Mouse (Mus musculus): ENCODE results near the gene Tgfbr3.

The Tgfbr3 gene

DNA sequence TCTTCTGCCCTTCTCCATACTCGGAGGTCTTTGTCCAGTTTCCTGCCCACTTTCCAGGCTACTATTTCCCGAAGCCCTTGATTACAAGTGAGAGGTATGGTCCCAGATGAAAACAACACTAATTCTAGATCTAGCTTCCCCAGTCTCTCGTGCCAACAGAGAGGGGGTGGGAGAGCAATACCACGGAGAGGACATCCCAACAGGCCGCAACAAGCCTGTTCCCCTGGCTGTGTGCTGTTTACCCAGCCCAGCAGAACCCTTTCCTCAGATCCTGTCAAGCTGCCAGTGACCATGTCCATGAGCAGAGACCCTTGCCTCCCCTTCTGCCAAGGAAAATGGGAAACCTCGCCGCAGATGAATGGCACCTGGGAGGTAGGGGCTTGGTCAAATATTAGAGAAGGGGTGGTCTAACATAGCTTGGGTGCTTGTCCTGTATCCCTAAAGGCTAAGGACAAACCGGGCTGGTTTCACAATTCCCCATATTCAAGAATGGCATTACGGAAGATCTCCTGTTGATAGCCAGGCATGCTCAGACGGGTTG lies 77.5 kb downstream of the Tgfbr3 start:
- DNase-seq (ENCODE audit: low spot score in 2 of 2): no peak

GRCm38 (mm10) chr5:107210040-107210439 lies 79.4 kb downstream of the Tgfbr3 start:
- no peak for DNase-seq (ENCODE audit: low spot score in 2 of 2)

GRCm38 (mm10) chr5:107207911-107208310 lies 81.5 kb downstream of the Tgfbr3 start:
- DNase-seq (ENCODE audit: low spot score in 2 of 2): no peak

GRCm38 (mm10) chr5:107204306-107204705 lies 85.1 kb downstream of the Tgfbr3 start:
- no peak for DNase-seq (ENCODE audit: low spot score in 2 of 2)

DNA sequence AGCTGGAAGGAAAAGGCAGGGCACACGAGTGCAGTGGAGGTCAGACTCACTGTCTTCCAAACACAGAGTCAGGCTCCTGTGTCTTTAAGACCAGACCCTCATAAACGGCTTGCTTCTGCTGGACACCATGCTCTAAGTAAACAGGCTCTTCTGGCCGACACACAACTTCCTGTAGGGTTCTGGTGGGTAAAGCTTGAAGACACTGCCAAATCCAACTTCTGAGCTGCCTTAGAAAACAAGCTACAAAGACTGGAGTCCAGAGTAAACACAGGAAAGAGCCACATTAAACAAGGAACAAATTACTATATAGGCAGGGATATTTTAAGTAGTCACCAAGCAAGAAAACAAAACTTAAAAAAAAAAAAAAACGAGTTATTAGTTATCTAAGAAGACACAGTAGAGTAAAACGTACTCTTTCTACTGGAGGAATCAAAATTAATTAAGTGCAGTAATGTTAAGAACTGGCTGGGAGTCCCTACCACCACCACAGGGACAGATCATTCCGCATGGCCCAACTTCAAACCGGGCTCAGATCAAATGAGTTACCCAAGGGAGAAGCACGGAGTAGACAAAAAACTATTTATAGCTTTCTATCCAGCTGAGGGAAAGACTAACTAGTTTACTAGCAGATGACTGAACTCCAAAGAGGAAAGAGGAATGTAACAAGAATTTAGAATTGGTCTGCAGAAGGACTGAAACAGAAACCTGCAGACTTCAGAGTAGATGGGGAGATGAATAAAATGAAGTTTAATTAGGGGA lies 86.4 kb downstream of the Tgfbr3 start:
- no peak for DNase-seq (ENCODE audit: low spot score in 2 of 2)

GRCm38 (mm10) chr5:107201509-107202182 lies 87.8 kb downstream of the Tgfbr3 start:
- no peak for DNase-seq (ENCODE audit: low spot score in 2 of 2)

DNA sequence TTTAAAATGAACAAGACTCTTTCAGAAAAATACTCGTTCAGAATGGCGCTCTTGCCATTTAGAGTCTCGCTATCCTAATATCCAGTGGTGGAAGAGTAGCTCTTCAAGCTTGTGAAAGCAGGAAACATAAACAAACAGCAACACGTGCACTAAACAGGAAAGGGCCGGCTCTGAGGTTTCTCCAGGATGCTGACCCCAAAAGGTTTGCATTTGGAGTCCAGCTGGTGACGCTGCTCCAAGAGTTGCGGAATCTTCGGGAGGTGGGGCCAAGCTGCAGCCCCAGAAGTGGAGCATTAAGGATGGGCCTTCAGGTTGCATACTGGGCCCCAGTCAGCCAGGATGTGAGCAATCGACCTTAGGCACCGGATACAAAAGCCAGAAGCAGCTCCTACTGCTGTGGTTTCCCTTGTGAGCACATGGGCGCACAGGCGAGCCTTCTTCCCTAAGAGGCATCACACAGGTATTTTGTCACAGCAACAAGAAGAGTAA lies 88.5 kb downstream of the Tgfbr3 start:
- no peak for DNase-seq (ENCODE audit: low spot score in 2 of 2)

- DNase-seq (ENCODE audit: low spot score in 2 of 2): peak; percentile 11 to 20
Measured at GRCm38 (mm10) chr5:107200221-107200635, 89.2 kb downstream of the Tgfbr3 start.

GRCm38 (mm10) chr5:107195751-107196395 lies 93.6 kb downstream of the Tgfbr3 start:
- DNase-seq (ENCODE audit: low spot score in 2 of 2): no peak

- no peak for DNase-seq (ENCODE audit: low spot score in 2 of 2)
Measured at GRCm38 (mm10) chr5:107193160-107193559, 96.3 kb downstream of the Tgfbr3 start.

DNA sequence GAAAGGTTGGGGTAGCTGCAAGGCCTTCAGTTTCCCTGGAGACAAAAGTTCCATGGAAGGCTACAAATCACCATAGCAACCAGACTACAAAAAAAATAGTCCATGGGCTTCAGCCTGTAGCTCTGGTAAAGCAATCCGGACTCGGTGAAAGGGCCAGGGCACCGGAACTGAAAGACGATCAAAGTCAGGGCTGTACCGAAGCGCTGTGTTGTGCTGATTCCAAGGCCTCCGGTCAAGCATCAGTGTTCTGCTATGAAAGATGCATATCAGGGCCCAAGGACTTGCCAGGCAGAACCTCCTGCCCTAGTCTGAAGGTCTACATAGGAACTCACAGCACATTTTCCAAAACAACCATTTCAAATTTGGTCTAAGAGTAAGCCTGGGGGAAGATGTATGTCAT lies 97.1 kb downstream of the Tgfbr3 start:
- DNase-seq (ENCODE audit: low spot score in 2 of 2): no peak

DNA sequence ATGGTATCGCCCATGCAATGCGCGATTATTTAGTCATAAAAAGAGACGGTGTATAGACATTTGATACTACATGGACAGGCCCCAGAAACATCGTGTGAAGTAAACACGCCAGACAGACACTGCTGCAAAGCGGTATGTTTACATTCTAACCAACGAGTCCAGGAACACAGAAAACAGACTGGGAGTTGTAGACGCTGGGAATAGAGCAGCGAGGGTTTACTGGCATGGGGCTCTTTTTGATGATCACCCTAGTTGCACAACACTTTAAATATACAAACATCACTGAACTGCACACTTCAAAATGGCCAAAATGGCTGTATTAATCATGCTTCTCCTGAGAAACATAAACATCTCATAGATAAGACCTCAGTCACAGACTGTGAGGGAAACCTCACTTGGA lies 100.9 kb downstream of the Tgfbr3 start:
- no peak for DNase-seq (ENCODE audit: low spot score in 2 of 2)

- no peak for DNase-seq (ENCODE audit: low spot score in 2 of 2)
Measured at GRCm38 (mm10) chr5:107186206-107186605, 103.2 kb downstream of the Tgfbr3 start.

- DNase-seq (ENCODE audit: low spot score in 2 of 2): no peak
Measured at GRCm38 (mm10) chr5:107184158-107184883, 105.1 kb downstream of the Tgfbr3 start.

GRCm38 (mm10) chr5:107183537-107183936 lies 105.9 kb downstream of the Tgfbr3 start:
- no peak for DNase-seq (ENCODE audit: low spot score in 2 of 2)

GRCm38 (mm10) chr5:107182721-107183120 lies 106.7 kb downstream of the Tgfbr3 start:
- DNase-seq (ENCODE audit: low spot score in 2 of 2): no peak

DNA sequence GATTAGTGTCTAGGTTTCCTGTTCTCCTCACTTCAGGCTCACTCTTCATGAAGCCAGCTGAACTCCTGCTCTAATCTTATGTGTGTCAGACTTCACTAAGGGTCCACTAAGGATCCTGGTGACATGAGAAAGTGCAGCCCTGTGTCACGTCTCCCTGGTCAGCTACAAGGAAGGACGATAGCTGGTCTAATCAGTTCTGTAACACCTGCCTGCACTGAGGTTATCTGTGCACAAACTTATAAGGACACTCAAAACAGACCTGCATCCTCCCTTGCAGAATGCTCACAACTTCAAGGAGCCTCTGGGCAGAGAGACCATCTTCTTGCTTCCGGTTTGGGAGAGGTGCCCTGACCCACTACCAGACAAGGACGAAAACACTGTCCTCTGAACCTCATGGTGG lies 107.6 kb downstream of the Tgfbr3 start:
- DNase-seq (ENCODE audit: low spot score in 2 of 2): no peak

GRCm38 (mm10) chr5:107179194-107179593 lies 110.2 kb downstream of the Tgfbr3 start:
- no peak for DNase-seq (ENCODE audit: low spot score in 2 of 2)

GRCm38 (mm10) chr5:107177791-107178190 lies 111.6 kb downstream of the Tgfbr3 start:
- no peak for DNase-seq (ENCODE audit: low spot score in 2 of 2)

DNA sequence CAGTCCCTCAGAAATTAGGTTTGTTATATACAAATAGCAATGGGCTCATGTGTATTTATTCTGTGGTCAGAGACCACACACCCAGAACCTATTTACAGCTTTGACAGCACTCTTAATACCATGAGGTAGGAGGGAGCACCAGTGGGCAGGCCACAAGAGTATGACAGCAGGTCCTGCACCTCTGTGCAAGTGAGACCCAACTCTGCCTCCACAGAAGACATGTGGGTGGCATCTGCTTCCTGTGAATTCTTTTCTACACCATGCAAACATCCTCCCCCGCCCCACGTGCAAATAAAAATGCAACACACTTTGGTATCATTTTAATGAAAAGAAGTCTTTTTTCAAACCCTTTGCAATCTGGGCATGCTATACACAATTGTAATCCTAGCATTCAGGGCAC lies 112.2 kb downstream of the Tgfbr3 start:
- no peak for DNase-seq (ENCODE audit: low spot score in 2 of 2)

- DNase-seq (ENCODE audit: low spot score in 2 of 2): no peak
Measured at GRCm38 (mm10) chr5:107176796-107177195, 112.6 kb downstream of the Tgfbr3 start.

DNA sequence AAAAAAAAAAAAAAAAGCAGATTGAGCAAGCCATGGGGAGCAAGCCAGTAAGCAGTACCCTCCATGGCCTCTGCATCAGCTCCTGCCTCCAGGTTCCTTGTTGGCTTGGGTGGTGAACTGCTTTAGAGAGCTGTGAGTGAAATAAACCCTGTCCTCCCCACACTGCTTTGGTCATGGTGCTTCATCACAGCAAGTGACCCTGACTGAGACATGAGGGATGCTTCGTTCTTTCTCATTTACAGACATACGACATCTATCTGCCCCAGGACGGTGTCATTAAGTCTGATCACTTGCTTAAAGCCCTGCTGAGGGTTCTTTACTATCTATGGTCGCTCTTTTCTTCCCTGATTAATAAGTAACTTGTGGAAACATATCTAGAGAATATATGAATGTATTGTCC lies 113.2 kb downstream of the Tgfbr3 start:
- DNase-seq (ENCODE audit: low spot score in 2 of 2): no peak
